Mouse (Mus musculus) spleen, adult 2 months (tissue): ENCODE results near the gene Lpp.

Experiments used
- CTCF ChIP-seq: fragments of 200-500 bp; IDR thresholded peaks from 2 replicates; pipeline ENCODE4 v1.5.1; 2011; ENCODE audit warnings: mild to moderate bottlenecking, inconsistent platforms; ENCODE audit not compliant: insufficient read depth, insufficient read length, insufficient replicate concordance; ENCODE audit errors: extremely low read depth
- POLR2A ChIP-seq: fragments of 200-500 bp; IDR thresholded peaks from 2 replicates; pipeline ENCODE4 v1.6.1; 2011; ENCODE audit warnings: low read depth, low read length, inconsistent platforms

GRCm38 (mm10) chr16:24406521-24406920, 13.2 kb downstream of the Lpp start:
- no peak for TF ChIP-seq CTCF
- no peak for TF ChIP-seq POLR2A
